Mouse (Mus musculus) lung, postnatal 36 days (tissue): ENCODE results near the gene Efcab1.
"Not testable (repeated sequence)": the region's sequence is repeated elsewhere in the genome, so short reads cannot be mapped to it uniquely, and the experiment has no call there.

ENCODE experiments used
- DNase-seq: peaks from one replicate; pipeline ENCODE4 v3.0.0; 2022; ENCODE audit warnings: mixed read lengths

Gene Efcab1

DNA sequence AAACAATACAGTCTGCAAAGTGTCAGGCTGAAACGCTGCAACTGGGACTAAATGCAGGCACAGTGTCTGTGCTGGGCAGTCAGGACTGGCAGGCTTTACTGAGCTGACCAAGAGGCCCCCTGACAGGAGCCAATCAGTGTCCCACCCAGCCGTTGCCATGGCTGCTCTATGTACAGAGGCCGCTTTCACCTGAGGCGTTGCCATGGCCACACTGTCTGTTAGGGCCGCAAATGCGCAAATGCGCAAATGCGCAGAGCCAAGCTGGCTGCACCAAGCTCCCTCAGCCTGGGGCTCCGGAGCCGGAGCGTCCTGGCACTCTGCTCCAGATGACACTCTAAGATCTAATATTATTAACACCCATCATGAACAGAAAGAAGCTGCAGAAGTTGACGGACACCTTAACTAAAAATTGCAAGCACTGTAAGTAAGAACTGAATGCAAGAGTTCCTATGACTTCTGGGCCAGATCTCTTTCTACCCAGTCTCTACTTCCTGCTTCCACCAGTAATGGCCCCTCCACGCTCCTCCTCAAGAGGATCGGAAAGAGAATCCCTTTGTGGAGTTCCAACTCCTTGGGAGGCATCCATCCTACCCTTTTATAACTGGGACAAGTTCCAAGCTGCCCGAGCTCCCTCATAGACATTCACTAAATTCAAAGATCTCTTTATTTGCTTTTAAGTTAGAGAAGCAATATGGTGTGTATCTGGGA is at the start of gene Efcab1:
TSS of gene Efcab1 (plus strand) at position 214 of the 708 bp plus-strand sequence.
- peak; percentile 35 for DNase-seq

DNA sequence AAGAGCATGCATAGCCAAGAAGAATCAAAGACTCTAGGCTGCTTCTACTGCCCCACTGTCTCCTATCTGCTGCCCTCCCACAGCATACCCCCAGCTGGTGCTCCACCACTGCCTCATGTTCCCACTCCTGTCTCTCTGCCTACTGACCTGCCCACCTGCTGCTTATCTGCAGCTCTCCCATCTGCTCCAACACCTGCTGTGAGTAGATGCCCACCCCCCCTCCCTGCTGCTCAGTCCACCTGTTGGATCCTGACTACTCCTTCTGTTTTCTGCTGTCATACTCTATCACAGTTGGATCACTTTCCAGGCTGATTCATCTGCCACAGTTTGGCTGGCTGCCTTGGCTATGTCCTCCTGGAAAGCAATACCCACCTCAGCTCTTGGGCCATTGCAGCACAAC is 47.0 kb upstream of the Efcab1 start:
- no peak for DNase-seq

DNA sequence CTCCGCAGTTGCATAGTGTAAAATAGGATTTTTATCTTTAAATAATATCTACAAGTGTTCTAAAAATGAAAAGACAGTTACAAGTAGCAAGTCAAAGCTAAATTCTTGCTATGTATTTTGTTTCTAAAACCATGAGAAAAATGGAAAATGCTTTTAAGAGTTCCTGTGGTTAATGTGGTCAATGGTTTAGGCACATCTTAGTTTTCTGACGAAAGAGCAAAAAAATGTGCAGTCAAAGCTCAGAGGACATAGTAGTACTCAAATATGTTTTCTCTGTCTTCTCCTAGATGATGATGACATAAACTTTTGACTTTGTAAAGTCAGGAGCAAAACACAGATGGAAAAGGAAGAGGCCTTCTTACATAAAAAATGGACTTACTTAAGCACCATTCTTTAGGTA is 21.5 kb upstream of the Efcab1 start:
- DNase-seq, result no peak

DNA sequence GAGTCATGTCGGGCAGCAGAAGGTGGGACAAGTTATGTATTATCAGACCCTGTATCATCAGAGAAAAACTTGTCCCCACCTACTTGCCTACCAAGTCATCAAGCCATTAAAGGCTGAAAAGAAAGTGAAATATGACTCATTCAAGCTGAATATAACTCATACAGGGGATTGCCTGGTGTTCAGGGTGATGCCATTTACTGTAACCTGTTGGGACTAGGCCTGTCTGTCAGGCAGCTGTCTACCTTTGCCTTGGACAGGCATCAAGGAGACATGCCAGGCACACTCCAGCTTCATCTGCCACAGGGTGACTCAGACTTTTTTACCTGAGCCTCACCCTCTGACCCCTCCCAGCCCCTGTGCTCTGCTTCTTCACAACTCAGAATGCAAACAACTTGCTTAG is 21.0 kb upstream of the Efcab1 start:
- DNase-seq, result no peak

DNA sequence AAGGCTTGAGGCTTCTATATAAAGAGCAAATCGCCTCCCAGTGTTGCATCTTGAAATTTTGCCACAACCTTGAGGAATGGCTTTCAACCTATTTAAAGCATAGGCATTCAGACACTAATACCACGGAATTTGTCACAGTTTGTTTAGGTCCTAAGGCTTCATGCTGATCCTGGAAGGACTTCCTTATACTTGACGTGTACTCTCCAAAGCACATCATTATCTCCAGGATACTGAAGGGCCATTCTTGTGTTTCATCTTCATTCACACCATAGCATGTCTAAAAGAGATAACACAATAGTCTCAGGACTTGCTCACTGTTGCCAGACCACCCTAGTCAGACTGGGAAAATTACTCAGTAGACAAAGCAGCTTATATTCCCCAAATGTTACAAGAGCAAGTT is 13.9 kb upstream of the Efcab1 start:
- no peak for DNase-seq

DNA sequence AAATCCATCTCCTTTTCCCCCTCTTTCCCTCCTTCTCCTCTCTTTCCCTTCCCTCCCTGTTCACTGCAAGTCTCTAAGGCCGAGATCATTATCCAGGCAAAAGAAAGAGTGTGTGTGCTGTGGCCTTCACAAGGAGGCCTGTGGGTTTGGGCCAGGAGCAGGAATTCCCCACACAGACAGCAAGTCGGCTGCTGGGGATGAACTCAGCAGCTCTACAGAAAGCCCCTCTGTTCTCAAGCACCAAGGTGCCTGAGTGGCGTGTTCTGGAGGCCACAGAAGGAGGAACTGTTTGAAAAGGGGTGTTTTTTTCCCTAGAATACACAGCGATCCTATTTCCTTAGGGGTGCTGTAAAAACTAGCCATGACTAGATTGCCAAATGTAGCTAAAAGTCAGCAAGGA is 12.5 kb upstream of the Efcab1 start:
- DNase-seq, result no peak

DNA sequence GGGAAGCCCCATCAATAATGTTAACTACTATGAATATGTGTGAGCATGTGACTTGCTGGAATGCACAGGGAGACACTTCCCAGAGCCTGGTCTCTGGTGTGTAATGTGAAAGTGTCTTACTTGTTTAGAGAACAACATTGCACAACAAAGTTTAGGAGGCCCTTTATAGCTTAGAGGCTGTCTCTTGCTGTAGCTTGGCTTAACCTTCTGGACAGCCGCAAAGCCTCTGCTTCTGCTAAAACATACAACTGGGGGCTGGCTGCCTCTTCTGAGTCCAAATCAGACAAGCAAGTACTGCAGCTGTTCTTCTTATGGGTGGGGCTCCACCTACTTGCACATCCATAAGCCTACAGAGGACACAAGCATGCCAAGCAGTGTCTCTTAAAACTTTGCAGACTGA is 11.7 kb upstream of the Efcab1 start:
- DNase-seq, result no peak

DNA sequence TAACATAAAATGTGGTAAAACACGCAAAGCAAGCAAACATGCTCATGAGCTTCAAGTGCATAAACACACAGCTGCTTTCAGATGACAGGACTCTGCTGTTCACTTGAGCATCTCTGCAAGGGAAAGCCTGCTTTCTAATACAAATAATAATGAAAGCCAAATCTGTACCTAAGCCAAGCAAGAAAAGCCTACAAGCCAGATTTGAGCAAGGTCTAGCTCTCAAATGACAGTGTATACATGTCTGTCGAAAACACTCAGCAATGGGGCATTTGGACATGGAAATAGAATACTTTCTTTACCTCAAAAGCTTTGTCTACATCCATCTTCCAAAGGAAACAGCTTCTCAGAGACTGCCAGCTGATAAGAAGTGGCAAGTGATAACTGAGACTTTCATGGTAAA is 10.9 kb upstream of the Efcab1 start:
- no peak for DNase-seq

DNA sequence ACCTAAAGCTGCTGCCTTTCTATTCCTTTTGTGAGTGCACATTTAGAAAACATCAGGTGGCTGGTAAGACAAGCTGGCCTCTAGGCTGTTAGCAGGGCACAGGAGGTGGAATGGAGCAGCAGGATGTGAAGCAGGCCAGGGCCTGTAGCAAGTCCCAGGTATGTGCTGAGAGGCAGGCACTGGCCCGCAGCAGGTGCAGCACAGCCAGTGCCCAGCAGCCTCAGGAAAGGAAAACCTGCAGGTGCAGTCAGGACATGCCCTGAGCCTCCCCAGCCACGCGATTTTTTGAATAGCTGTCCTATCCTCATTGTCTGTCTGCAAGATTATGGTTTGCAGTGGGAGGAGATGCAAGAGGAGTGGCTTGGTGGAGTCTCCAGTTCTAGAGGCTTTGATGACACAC is 24.3 kb downstream of the Efcab1 start:
- not testable (repeated sequence) for DNase-seq

DNA sequence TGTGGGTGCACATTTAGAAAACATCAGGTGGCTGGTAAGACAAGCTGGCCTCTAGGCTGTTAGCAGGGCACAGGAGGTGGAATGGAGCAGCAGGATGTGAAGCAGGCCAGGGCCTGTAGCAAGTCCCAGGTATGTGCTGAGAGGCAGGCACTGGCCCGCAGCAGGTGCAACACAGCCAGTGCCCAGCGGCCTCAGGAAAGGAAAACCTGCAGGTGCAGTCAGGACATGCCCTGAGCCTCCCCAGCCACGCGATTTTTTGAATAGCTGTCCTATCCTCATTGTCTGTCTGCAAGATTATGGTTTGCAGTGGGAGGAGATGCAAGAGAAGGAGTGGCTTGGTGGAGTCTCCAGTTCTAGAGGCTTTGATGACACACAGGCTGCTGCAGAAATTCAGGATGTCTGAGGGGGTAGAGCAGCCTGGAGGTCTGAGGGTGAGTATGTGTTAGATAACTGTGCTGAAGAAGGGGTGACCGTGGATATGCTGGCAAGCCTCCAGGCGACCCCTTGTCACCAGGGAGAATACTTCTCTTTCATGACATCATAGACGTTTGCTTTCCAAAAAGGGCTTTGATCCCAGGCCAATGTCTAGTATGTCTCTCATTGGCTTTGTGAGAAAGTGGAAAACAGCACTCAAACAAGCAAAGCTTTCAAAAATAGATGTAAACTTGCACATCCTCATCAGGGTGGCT is 30.2 kb downstream of the Efcab1 start:
- DNase-seq, result peak; percentile 50

DNA sequence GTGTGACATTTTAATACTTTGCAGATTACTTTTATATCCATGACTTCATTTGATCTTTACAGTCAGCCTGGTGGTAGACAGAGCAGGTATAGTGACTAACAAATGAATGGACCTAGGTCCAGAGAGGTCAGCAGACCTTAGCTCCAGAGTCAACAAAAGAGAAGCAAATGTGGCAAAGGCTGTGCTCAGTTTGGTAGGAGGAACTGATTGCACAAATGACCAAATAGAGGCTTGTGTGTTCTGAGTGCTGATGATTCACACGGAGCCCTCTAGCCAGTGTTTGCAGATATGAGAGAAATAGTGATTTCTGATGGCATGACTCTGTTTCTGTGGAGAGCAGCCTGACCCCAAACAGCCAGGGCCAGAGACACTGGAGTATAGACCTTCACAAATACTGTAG is 33.1 kb downstream of the Efcab1 start:
- DNase-seq, result peak; percentile 12

DNA sequence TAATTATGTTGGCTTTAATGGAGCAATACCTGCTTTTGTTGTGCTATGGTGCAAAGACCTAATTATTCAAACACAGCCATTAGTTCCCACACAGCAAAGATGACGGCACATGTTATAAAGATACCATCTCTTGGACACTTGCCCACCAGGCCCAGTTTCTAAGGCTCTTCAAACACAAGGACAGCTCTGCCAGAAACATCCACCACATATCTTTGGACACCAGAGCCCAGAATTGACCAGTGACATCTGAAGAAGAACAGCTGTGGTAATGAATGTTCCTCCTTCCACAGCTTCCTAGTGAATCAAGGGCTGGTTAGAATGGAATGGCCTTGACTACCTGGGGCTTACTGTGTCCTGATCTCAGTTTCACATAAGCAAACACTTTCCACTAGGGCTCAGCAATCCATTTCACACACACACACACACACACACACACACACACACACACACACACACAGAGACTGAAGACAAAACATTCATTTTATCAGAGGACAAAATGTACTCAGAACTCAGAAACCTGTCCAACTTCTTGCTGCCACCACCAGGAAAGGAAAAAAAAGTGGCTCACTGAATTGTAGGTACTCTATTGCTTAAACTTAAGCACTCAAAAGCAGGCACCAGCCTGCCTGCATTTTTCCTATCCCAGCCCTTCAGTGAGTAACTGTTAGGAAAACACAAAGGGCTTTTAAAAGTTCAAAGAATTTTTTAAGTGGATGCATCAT is 33.7 kb downstream of the Efcab1 start:
- peak; percentile 64 for DNase-seq

DNA sequence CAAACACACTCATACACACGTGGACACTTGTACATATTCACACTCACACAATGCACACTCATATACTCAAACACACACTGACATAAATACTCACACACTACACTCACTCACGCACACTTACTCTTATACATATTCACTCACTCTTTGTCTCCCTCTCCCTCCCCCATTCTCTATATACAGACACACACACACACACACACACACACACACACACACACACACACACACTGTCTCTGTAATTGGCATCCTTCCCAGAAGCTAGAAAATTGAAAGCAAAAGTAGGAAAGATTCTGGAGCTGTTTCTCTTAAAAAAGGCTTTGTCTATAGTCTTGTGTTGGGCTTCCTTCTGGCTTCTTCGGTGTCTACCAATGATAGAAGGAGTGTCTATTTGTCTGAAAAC is 34.5 kb downstream of the Efcab1 start:
- no peak for DNase-seq

DNA sequence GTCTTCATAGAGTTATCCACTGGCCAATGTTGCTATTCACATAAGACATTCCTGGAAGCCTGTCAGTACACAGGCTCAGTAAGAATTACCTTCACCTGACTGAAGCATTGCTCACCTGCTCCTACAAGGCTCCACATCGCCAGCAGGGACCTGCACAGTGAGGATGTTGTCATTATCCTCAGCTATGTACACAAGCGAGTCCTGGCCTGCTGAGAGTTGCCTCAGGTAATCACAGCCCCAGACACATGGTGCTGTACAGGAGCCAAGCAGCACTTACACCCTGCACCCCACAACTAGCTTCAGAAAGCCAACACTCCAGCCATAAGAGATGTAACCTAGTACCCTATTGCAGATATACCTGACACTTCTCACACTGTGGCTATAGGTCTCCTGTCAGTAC is 37.1 kb downstream of the Efcab1 start:
- DNase-seq, result no peak

DNA sequence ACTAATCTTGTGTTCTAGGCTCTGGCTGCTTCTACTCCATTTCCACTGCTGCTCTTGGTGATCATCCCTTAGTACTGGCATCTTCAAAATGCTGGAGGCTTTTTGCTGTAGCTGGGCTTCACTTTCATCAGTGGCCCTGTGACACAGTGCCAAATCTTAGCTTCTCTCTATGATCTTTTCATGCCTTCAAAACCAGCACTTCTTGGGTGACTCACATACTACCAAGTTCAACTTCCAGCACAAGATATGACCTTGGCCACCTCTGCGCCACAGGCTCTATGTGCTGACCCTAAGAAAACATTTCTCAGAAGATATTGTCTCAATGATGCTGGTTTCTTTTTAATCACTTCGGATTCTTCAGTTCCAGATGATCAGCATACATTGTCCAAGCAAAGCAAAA is 41.2 kb downstream of the Efcab1 start:
- DNase-seq, result not testable (repeated sequence)

DNA sequence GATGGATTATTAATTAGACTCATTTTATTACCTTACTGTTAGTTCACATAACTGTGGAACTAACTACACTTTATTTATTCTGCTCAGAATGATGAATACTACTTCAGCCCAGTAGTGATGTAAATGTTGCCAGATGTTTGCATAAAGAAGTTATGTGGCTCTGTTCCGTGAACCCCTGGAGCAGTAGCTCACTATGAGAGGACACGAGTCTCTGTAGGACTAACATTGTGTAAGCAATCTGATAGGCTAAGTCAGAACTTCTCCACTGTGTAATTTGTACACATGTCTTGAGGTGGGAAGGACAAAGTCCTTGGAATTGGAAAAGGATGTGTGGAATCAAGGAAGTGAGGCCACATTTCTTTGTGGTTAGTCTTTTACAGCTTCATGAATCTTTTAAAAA is 45.5 kb downstream of the Efcab1 start:
- DNase-seq, result no peak

DNA sequence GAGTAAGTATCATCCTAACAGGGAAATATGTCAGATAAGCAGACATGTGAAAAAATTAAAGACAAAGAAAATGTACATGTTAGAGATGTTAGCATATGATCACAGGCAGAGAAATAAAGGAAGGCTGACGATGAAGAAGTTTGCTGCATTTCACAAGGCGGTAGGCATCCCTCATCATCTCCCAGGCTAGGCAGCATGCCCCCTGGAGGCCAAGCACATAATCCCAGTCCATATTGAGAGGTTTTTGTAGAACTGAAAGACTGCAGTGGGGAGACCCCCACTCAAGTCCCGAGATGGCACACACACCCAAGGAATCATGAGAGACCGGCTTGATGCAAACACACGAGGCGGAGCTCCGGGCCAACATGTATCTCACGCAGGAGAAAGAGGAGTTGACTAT is 53.3 kb downstream of the Efcab1 start:
- no peak for DNase-seq

DNA sequence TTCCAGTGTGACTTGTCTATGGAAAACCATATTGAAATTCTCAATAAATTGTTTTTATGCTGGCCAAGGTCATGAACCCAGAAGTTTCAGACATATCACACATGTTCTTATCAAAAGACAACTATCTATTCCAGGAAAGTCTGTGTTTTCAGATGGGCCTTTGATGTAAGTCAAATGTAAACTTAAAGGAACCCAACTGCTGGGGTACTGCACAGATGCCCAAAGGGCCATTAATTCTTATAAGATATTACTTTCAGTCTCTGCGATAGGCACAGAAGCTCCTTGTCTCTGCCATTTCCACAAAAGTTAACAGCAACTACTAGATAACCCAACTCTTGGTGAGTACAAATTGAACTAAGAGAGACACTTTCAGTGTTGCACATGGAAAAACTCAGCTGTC is 67.3 kb downstream of the Efcab1 start:
- DNase-seq, result no peak

DNA sequence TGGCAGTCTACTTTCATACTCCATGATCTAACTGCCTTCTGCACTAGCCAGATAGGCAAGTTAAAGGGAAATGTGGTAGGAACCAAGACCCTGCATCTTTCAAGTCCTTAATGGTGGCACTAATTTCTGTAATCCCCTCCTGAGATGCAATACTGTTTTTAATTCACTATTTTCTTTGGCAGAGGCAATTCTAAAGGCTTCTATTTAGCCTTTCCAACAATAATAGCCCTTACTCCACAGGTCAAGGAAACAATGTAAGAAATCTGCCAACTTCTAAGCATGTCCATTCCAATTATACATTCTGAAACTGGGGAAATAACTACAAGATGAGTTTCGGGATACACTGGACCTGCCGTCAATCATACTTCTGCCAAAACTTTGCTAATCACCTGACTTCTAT is 72.8 kb downstream of the Efcab1 start:
- no peak for DNase-seq

DNA sequence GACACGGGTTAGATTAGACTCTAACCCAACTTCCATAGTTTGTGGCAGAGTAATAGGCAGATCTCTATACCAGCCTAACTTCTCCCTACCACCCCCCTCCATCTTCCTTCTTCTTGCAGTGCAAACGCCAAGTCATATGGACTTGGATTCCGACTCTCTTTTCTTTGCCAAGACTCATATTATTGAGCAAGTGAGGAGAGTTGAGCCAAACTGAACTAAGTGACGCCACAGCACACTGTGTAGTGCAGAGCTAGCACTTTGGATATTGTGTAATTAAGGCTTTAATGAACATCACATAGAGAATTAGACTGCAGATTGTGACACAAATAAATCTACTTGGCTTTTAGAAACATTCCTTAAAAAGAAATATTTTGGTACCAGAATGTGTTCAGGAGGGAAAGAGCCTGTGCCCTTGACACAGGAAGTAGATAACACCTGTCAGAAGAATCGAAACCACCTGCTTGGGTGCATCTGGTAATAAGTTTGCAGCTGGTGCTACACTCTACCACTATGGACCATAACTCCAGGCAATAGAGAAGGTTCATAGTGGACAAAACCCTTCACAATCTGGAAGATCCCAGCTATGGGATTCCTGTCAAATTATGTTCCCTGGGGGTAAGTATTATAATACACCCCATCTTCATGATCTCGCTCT is 83.3 kb downstream of the Efcab1 start:
- DNase-seq, result peak; percentile 18

DNA sequence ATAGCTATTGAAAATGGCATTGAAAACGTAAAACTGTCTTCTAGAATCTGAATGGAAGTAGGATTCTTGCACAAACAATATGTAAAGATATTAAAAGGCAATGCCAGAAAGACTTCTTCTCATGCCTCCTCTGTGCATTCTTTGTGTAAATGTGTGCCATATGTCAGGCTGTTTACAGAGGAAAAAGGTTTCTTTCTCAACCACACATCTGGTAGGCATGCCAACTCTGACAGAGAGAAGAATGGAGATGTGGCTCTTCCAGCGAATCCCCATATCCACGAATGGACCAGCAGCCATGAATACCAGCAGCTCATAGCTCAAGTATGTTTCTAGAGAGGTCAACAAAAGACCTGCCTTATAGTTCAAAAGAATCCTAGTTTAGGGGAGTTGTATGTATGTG is 84.6 kb downstream of the Efcab1 start:
- DNase-seq, result no peak

DNA sequence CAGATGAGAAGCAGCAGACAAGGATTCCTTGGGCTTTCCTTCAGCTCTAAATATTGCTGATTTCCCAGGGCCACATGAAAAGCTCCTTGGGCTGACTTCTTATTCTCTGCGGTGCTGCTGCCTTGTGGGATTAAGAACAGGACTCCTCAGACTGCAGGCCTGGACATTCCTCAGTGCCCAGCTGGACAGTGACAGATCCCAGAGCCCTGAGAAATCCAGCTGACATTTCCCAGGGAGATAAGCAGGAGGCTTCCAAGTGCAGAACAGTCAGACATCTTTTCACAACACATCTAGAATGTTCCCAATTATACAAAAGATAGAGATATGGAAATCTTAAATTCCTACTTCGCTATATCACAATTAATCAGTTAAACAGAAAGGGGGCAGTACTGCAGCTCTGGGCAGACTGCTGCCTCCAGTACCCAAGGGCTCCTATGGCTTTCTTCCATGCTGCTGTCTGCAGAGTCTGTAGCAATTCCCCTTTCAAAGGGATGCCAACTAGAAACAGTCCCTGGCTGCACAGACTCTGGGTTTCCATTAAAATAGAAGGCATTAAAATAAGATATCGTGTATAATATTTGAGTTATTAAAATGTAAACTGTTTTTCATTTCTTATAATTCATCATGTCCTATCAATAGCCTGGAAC is 86.2 kb downstream of the Efcab1 start:
- no peak for DNase-seq

DNA sequence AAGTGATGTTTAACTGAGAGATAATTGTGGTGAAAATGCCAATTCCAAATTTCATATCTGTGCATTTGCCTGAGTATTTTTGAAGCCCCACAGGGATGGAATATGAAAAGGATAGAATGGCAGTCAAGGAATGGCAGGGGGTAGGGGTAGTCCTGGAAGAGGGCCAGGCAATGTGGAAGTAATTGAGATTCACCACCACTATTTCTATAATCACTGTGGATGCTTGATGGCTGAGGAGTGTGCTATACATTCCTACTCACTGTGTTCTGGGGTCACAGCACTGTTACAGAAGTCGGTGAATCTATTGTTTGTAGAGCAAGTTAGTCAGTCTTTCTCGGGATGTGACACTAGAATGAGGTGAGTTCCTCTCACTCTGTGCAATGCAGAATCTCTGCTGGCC is 108.3 kb downstream of the Efcab1 start:
- DNase-seq, result no peak
